Mouse (Mus musculus) liver, adult (tissue): ENCODE data around the gene Shoc2.

Experiments used
- GATA4 ChIP-seq: IDR thresholded peaks from 2 replicates; pipeline ENCODE4 v1.6.1; 2014; ENCODE audit warnings: mild to moderate bottlenecking, low read length; ENCODE audit not compliant: insufficient replicate concordance

Gene Shoc2

DNA sequence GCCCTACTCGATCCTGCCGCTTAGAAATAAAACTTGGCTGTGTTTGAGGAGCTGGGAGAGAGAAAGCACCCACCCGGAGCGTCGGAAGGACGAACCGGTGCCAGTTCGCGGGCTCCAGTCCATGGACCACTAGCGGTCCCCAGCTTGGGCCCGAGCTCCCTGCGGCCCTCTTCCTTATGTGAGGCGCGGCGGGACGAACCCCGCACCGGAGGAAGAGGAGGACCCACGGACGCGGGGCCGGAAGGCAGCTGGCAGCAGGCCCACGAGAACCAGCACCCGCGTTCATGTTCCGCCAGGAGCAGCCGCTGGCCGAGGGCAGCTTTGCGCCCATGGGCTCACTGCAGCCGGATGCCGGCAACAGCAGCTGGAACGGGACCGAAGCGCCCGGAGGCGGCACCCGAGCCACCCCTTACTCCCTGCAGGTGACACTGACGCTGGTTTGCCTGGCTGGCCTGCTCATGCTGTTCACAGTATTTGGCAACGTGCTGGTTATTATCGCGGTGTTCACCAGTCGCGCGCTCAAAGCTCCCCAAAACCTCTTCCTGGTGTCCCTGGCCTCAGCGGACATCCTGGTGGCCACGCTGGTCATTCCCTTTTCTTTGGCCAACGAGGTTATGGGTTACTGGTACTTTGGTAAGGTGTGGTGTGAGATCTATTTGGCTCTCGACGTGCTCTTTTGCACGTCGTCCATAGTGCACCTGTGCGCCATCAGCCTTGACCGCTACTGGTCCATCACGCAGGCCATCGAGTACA, 102.0 kb downstream of the Shoc2 start:
- TF ChIP-seq GATA4 = no peak

DNA sequence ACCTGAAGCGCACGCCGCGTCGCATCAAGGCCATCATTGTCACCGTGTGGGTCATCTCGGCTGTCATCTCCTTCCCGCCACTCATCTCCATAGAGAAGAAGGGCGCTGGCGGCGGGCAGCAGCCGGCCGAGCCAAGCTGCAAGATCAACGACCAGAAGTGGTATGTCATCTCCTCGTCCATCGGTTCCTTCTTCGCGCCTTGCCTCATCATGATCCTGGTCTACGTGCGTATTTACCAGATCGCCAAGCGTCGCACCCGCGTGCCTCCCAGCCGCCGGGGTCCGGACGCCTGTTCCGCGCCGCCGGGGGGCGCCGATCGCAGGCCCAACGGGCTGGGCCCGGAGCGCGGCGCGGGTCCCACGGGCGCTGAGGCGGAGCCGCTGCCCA, 102.6 kb downstream of the Shoc2 start:
- TF ChIP-seq GATA4 = no peak

DNA sequence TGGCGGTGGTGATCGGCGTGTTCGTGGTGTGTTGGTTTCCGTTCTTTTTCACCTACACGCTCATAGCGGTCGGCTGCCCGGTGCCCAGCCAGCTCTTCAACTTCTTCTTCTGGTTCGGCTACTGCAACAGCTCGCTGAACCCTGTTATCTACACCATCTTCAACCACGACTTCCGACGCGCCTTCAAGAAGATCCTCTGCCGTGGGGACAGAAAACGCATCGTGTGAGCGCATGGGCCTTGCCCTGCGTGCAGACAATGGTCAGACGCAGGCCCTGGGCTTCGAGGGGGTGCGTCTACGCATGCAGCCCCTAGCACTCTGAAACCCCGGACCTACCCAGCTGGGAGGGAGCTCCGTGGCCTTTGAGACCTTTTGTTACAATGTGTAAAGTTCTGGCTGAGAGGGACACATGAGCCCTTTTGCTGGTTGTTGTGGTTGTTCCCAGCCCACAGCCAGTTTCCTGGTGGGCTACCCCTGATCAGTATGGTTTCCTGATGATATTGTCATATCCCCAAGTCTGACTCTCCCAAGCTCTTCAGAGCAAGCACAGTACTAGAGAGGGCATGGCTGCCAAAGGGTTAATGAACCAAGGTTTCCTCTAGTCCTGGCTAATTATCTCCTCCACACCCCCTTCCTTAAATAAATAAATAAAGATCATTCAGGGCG, 103.4 kb downstream of the Shoc2 start:
- no peak for TF ChIP-seq GATA4

DNA sequence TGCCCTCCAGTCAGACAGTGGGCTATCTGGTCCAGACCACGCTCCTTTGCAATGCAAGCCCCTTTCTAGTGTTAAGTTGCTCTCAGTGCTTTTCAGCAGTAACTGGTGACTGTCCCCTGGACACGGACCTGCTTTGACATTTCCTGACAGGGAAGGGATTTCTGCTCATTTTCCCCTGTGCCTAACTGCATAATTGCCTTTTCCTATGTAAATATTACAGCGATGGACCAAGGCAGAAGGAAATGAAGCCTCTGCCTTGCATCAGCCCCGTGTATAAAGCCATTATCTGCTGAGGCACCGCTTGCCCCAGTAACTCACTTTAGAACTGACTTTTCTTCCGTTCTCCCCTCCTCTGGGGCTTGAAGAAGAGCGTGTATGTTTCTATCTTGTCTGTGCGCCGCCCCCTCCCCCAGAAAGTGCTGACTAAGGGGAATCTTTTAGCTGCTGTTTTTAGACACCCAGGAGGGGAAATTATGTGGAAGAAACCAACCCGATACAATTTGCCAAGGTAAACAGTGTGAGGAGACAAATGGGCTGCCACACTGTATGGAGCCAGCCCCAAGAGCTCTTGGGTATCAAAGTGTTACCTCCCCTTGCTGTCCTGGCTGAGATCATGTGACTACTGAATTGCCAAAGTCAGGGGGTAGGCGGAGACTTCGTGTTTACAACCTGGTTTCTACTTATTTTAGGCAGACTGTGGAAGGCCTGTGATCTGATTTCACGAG, 104.2 kb downstream of the Shoc2 start:
- TF ChIP-seq GATA4 = no peak

DNA sequence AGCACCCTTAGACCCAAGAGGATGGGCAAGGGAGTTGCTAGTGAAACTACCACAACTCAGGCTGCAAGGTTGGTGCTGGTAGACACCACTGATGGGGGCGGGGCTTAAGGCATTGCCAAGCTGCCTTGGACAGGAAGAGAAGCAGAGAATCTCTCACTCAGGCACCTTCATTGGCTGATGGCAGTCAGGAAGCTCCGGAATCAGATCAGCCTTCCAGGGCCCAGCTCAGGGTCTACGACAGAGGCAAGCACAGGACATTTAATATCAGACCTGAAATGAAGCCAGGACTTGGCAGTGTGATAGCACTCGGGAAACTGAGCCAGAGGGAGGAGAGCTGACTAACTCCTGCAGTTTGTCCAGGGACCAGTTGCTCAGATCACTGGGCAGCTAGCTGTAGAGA, 107.5 kb downstream of the Shoc2 start:
- TF ChIP-seq GATA4 = no peak

DNA sequence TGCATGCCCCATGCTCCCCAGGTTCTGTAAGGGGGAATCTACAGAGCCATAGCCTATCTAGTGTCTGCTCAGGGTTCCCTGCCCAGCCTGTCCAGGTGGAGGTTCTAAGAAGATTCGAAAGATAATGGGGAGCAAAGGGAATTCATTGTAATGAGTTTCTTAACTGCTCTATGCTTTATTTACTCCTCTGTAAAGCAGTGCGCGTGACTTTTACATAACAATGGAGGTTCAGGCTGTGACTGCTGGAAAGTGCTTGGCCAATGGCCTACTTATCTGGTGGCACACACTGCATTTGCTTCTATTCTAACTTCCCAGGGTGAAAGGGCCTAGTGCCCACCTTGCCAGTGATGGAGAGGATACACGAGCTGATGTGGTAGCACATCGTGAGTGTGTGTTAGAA, 111.7 kb downstream of the Shoc2 start:
- no peak for TF ChIP-seq GATA4

DNA sequence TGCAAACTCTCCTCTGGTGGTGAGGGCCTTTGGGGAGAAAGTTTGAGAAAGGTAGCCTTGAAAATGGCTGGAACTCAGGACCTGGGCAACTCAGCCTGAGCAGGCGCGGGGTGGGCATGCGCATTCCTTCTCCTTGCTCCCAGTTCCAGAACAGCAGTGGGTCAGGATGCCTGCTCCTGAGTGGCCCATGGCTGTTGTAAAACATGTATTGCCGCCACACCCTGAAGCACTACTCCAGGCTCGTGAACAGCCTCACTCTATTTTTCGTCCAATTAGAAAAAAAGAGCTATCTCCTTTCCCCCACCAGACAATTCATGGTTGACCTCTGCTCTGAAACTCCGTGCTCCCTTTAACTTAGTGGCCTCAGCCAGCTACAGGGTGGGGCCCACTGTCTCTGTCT, 124.3 kb downstream of the Shoc2 start:
- TF ChIP-seq GATA4 = no peak

DNA sequence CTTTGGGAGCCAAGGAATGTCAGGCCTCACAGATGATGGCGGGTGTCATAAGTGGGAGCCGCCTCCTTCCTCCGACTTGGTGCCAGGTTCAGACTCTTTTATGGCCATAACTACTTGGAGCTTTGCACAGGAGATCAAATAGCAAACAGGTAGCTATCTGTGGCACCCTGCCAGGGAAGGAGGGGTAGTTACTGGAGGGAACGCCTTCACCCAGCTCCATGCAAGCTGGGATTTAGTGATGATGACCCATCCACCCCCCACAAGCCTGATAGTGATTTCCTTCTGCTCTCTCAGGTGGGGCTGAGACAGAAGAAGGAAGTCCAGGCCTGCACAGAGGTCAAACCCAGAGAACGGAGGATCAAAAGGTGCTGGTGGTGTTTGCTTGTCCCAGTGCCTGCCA, 126.4 kb downstream of the Shoc2 start:
- no peak for TF ChIP-seq GATA4

DNA sequence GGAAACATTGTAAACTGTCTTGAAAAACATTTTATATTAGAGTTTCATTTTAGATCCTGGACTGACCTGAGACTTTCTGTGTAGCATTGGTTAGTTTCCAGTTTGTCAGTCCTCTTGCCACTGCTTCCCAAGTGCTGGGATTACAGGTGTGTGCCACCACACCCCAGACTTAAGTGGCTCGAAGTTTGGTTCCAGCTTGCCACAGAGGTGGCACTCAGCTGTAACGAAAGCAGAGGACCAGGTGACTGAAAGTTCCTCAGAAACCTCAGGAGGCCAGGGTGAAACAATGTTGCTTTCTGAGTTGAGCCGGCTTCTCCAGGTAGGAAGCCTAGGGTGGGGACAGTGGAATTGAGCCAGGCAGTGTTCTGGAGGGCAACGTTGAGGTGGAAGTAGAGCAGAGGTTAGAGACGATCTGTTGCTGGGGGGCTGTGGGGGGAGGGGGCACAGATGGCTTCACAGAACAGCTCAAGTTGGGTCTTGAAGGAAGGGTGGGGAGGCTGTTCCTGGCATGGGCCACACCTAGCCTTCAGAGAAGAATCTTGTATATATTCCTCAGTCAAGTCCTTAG, 128.2 kb downstream of the Shoc2 start:
- no peak for TF ChIP-seq GATA4

DNA sequence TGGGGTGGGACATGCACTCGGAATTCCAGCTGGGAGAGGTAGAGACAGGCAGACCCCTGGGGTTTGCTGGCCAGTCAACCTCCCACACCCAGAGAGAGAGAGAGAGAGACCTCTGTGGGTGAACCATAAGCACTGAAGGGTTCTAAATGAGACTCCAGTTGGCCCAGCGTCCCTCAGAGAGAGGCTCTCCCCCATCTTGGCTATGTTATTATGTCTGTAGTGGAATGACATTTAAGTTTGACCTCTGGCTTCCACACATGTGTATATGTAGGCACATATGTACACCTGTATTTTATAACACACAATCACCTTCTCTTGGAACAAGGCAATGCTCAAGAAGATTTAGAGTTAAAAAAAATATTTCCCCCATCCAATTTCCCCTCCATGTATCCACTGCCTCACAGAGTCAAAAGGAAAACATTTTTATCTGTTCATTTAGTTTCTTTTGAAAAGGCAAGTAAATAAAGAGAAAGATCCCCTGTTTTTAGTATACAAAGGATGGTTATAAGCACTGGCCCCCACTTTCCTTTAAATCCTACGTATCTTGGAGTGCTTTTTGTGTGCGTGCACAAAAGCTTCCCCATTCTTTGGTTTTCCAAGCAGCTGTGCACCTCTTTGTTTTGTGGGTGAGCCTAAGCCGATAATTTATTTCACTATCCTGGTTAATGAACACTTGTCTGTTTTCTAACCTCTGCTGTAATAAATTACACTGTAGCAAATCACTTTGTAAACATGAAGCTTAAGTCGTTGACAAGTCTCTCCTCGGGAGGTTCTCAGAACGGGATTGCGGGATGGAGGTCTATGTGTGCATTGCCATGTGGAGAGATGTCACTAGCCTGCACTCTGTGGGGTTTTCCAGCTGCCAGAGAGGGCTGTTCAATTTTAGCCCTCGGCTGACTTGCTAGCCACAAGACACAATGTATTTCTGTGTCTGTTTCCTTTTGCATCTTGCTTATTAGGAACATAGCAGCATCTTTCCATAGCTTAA, 132.6 kb downstream of the Shoc2 start:
- no peak for TF ChIP-seq GATA4

DNA sequence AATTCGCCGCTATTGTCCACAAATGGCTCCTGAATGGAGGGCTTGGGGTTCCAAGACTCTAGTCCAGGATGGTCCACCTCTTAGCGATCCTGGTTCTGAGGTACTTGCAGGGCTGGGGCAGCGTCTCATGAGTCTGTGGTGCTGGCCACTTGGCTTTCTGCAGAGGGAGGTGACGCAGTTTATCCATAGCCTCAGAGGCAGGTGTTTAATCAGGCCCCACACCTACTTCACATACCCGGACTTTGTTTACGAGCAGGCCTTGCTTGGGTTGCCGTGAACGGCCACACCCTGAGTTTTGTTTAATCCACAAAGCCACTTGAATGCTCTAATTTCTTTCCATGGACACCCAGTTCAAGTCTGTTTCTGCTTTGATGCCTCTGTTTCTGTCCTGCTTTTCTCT, 137.2 kb downstream of the Shoc2 start:
- no peak for TF ChIP-seq GATA4

DNA sequence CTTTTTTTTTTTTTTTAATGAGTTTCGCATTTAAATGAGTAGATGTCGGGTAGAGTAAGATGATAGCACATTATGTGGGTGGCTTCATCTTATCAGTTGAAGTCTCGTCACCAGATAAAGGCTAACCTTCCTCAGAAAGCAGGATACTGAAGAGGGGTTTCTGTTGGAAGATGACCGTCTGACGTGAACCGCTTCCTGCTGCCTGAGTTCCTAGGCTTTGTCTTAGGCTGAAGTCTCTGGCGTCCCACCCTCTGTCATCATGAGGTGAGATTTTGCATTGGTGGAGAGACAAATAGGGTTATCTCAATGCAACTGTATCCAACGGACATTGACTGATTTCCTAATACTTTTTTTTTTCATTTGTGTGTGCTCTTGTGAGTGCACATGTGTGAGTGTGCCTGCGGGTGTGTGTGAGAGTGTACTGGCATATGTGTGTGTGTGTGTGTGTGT, 137.6 kb downstream of the Shoc2 start:
- TF ChIP-seq GATA4 = no peak
